Mouse (Mus musculus) olfactory bulb, adult 2 months (tissue): ENCODE data around the gene Ntan1.

ENCODE experiments used
- CTCF ChIP-seq: fragments of 200-500 bp; IDR thresholded peaks from 2 replicates; pipeline ENCODE4 v1.5.1; 2012; ENCODE audit warnings: low read depth, mild to moderate bottlenecking, low read length, moderate library complexity; ENCODE audit not compliant: insufficient read depth
- POLR2A ChIP-seq: fragments of 200-500 bp; IDR thresholded peaks from 2 replicates; pipeline ENCODE4 v1.6.1; 2012; ENCODE audit warnings: mild to moderate bottlenecking, low read depth, low read length, moderate library complexity; ENCODE audit not compliant: insufficient read depth

GRCm38 (mm10) chr16:13846675-13847074 is 28.0 kb downstream of the Ntan1 start:
- no peak for TF ChIP-seq CTCF
- TF ChIP-seq POLR2A = no peak
